Mouse (Mus musculus) cerebellum, adult 11 months (tissue): ENCODE data around the gene Ahrr.

ENCODE experiments used
- DNase-seq: peaks from one replicate; pipeline ENCODE4 v3.0.0; 2022

The Ahrr gene

DNA sequence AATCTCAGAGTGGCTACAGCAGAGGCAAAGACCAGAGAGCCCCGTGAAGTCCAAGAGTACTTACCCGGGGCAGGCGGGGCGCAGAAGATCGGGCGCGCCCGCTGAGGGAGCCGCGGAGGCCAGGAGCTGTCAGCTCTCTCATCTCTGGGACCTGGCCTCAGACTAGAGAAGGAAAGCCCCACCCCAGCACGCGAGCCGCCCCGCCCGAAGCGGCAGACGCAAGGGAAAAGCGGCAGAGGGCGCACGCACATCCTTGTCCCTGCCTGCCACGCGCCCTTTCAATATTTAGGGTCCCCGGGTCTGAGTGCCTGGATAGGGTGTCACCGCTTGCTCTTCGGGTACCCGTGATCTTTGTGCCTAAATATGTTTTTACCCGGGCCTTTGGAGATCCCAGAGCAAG is at the start of gene Ahrr:
TSS of gene Ahrr (minus strand) at position 165 of the 400 bp plus-strand sequence.
- no peak for DNase-seq

DNA sequence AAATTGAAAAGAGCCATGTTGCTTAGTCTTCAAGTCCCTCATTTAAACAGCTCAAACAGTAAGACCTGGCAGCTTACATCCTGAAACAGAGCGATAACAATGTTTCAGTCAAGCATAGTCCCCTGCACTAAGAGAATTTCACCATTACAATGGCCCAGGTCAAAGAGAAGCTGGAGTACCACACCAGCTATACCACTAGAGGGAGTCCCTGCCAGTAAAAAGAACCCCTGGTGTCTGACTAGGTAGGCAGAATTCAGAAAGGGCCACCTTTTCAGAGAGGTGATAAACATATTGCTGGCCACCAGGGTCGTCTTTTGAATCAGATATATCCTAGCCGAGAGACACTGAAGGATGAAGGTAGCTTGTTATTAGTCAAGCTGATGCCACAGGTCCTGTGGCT is 48.9 kb upstream of the Ahrr start:
- DNase-seq = no peak

DNA sequence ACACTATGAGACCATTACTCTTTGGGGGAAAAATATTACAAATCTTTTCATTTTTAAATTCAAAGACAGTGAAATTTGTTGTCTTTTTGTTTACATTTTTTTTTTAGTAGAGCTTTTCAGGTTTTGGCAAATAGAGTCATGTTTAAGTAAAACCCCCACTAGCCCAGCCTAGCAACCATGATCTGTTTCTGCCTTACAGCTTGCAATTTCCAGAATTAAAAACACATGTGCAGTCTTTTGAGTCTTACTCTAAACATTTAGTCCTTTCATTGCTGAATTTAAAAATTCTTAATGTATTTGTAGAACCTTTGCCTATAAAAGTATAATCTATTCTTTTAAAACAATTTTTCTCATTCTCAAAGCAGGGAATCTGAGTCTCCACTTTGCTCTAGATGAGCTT is 37.2 kb upstream of the Ahrr start:
- no peak for DNase-seq

- DNase-seq = peak; percentile 82
Measured at GRCm38 (mm10) chr13:74317170-74317849, 25.2 kb upstream of the Ahrr start, which contains the start of gene Pdcd6. Gene Pdcd6 (minus strand): TSS chr13:74317580.

DNA sequence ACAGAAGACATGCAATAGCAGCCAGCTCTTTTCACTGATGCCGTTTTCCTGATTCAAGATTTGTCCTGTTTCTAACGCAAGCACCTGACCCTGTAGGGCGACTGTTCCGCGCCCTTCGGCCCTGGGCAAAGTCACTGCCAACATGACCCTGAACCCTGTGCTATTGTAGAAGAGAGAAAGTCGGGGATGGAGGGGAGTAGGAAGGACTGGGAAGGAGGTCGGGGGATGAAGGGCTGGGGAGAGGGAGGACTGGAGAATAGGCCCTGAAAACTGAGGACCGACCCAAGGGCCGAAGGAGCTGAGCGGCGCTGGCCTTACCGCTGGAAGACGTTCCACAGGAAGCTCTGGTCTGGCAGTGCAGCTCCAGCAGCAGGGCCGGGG is 24.6 kb upstream of the Ahrr start:
- DNase-seq = no peak

- DNase-seq = no peak
Measured at GRCm38 (mm10) chr13:74316386-74316785, 24.3 kb upstream of the Ahrr start.

- no peak for DNase-seq
Measured at GRCm38 (mm10) chr13:74314616-74315015, 22.5 kb upstream of the Ahrr start.

GRCm38 (mm10) chr13:74305780-74306179 is 13.6 kb upstream of the Ahrr start:
- DNase-seq = no peak

GRCm38 (mm10) chr13:74305380-74305779 is 13.2 kb upstream of the Ahrr start:
- DNase-seq = no peak

- no peak for DNase-seq
Measured at GRCm38 (mm10) chr13:74302050-74303037, 10.2 kb upstream of the Ahrr start.

DNA sequence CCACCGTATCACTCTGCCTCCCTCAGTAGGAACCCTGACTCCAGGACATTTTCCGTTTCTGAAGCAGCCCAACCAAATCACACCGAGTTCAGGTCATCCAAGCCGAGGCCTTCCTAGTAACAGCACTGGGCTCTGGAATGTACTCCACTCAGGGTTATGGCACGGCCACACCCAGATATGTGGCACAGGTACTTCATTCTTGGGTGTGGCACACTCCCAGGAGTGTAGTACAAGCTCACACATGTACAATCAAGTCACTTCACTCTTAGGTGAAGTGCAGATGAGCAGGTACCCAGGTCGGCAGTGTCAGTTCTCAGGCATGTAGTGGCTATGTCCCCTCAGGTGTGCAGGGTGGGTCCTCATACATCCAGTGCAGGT is 9.5 kb upstream of the Ahrr start:
- DNase-seq = no peak

GRCm38 (mm10) chr13:74300925-74301606 is 8.9 kb upstream of the Ahrr start:
- peak; percentile 27 for DNase-seq

DNA sequence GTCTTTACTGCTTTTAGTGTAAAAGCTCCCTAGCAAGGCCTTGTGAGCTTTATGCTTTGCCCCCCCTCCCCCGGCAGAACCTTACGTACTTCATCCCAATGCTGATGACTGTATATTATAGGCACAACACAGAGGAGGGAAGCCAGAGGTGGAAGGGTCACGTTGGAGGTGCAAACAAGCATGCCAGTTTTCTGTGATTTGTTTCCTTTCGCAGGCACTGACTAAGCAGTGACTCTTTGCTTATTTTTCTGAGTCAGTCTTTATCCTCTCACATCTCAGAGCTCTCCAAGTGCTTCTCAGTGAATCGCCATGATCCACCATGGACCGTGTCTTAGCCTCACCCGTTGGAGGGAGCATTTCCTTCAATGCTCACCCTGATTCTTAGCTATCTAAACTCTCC is 4.2 kb upstream of the Ahrr start:
- no peak for DNase-seq

DNA sequence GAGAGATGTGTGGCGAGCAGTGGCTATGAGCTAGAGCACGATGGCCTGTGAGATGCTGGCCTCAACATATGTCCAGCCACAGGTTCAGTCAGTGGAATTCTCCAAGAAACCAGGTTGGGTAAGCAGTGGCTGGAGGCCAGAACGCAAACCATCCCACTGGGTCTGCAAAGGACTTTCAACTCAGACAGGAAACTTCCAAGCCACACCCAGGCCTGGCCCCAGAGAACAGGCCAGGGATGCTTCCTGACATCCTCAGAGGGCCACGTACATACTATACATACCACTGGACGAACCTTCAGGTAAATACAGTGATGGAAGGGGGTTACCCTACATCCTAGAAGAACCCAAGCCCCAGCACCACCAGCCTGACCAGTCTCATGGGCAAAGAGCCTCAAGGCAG is 2.5 kb downstream of the Ahrr start:
- DNase-seq = no peak

DNA sequence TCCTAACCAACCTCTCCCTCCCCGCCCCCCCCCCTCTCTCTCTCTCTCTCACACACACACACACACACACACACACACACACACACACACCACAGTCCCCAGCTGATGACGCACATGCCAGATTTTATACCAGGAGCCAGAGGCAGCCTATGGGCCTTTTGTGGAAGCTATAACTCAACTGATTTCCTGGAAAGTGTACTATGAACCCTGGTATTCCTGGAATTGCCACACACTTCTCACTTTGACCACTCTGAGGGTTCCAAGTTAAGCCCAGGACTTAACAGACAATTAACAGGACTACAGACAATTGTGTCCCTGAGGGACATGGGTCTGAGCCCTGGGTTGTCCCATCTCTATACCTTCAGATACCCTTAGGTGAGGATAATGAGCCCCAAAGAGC is 9.8 kb downstream of the Ahrr start:
- DNase-seq = no peak

DNA sequence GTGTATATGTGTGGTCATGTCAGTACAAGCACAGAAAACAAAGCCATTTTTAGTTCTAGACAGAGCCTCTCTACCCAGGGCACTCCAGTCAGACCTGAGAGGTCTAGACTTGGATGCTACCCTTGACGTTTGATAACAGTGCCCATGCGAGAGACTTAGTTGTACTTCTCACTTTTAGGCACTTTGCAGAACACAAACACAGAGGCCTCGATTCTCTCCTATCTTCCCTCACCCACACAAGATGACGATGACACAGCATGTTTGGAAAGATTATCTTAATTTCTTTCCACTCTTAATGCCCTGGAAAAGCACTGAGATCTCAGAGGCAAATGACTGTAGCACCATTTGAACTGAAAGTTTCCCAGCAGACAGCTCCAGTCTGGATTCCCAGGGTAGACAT is 16.4 kb downstream of the Ahrr start:
- no peak for DNase-seq

DNA sequence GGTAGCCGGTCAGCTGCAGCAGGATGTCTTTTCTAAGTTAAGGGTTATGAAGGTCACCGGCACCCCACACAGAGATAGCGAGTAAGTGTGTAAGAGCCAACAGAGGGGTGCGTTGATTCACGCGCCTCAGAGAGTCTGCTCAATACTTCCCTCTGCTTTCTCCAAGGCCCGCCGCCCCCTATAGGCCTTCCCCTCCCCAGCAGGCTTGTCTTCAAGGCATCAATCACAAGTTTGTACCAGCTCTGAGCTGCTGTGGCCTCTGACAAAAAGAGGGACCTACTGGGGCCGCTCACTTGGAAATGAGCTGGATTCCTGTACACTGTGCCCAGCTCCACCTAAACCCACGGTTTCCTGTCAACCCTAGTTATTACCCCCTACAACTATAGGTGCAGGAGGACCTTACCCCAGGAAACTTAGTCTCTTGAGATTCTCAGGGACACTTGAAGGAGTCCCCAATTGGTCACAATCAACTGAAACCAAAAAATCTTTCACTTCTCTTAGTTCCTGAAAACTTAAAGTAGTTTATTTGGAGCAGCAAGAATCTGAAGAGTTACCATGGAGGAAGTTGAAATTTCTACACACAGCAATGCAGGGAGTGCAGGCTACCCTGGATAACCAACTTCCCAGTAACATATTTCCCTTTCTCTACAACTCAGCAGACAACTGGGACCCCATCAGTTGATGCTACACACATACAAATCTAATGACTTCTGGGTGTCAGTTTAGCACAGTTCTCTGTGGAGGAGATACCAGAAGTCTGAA is 31.7 kb downstream of the Ahrr start:
- no peak for DNase-seq

- no peak for DNase-seq
Measured at GRCm38 (mm10) chr13:74259460-74260230, 32.5 kb downstream of the Ahrr start.

GRCm38 (mm10) chr13:74246494-74246893 is 45.6 kb downstream of the Ahrr start:
- no peak for DNase-seq

DNA sequence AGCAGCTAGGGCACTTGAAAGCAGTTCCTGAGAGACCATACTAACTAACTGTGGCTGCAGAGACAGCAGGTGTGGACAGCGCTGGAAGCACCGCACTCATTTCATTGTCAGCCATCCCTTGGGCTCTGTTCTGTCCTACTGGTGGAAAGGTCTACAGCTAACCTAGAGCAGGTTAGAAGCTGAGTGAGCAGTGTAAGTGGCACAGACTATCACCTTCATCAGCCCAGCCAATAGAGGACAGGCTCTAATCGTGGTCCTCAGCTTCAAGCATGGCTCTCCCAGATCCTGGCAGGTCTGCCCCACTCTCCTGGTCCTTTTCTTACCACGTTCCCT is 46.3 kb downstream of the Ahrr start:
- no peak for DNase-seq

GRCm38 (mm10) chr13:74245214-74245898 is 46.8 kb downstream of the Ahrr start:
- DNase-seq = no peak

DNA sequence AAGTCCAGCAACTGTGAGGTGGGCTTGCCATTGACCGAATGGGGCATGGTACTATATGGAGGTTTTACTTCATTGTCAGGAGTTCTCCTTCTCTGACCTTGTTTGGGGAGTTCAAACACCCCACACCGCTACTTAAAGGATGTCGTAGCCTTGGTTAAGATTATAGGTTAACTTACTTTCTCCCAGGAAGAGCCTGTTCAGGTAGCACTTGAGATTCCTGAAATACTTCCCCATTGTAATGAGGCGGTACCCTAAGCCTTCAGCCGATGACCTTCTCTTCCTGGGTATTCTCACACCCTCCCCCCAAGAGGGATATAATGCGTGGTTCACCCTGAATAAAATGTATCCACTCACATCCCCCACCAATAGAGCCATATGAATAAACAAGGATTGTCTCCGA is 54.6 kb downstream of the Ahrr start:
- no peak for DNase-seq
